Mouse (Mus musculus) stomach, postnatal 0 days (tissue): ENCODE data around the gene Ltbp1. TPM values are rescaled to one million over a fixed set of nuclear protein-coding genes. Genes with fewer than 3 reads are reported as not detected.

Experiments used
- ATAC-seq: fragments of 200-750 bp; cut with Nextera tagmentation; 2 replicates; pipeline ENCODE4 v1.8.0; 2017; ENCODE audit not compliant: low FRiP score, low TSS enrichment
- DNase-seq: peaks from one replicate; pipeline ENCODE4 v3.0.0-alpha.2; 2016; ENCODE audit warnings: low spot score
- H3K27ac ChIP-seq: fragments of 300-500 bp; sonication (generic); replicated peaks from 2 replicates; pipeline ENCODE4 v1.5.1; 2014; ENCODE audit warnings: mild to moderate bottlenecking, control low read depth
- H3K27me3 ChIP-seq: fragments of 300-500 bp; sonication (generic); 2 replicates; pipeline ENCODE4 v1.6.1; 2014; ENCODE audit warnings: low read length; ENCODE audit not compliant: control insufficient read depth, insufficient read depth
- H3K36me3 ChIP-seq: fragments of 300-500 bp; sonication (generic); 2 replicates; pipeline ENCODE4 v1.6.1; 2014; ENCODE audit warnings: low read length, mixed read lengths; ENCODE audit not compliant: control insufficient read depth, insufficient read depth
- H3K4me1 ChIP-seq: fragments of 300-500 bp; sonication (generic); replicated peaks from 2 replicates; pipeline ENCODE4 v1.6.1; 2014; ENCODE audit warnings: antibody characterized with exemption; ENCODE audit not compliant: control insufficient read depth, insufficient read depth
- H3K4me2 ChIP-seq: fragments of 300-500 bp; sonication (generic); replicated peaks from 2 replicates; pipeline ENCODE4 v1.6.1; 2014; ENCODE audit warnings: low read depth, mild to moderate bottlenecking, control low read depth, moderate library complexity
- H3K4me3 ChIP-seq: fragments of 300-500 bp; sonication (generic); 2 replicates; pipeline ENCODE4 v1.5.1; 2014; ENCODE audit warnings: low read depth, low read length, control low read depth
- H3K9ac ChIP-seq: fragments of 300-500 bp; sonication (generic); 2 replicates; pipeline ENCODE4 v1.6.1; 2014; ENCODE audit warnings: mild to moderate bottlenecking, low read length, control low read depth, mixed read lengths
- H3K9me3 ChIP-seq: fragments of 300-500 bp; sonication (generic); 2 replicates; pipeline ENCODE4 v1.6.1; 2016; ENCODE audit warnings: low read length; ENCODE audit not compliant: control insufficient read depth
- CTCF ChIP-seq: IDR thresholded peaks from 2 replicates; pipeline ENCODE4 v1.5.1; 2016; ENCODE audit warnings: antibody characterized with exemption, low read depth, mild to moderate bottlenecking, moderate library complexity
- EP300 ChIP-seq: optimal IDR thresholded peaks from 2 replicates; pipeline ENCODE3; 2016; ENCODE audit warnings: antibody characterized with exemption
- WGBS: fragments of 180-500 bp; shearing (Covaris S2); extraction: QIAGEN DNeasy Blood & Tissue Kit; methylation state at CpG from one replicate; pipeline ENCODE4 v1.1.7; 2014; 5-methylcytosine and 5-hydroxymethylcytosine counted together
- polyA plus RNA-seq: library from polyadenylated mRNA; unstranded; fragments of >200 nt; fragmentation: Nextera tagmentation; extraction: Ambion mirVana; gene quantifications from 2 replicates; pipeline ENCODE4 v1.2.1, GENCODE M21; 2015

The Ltbp1 gene
- polyA plus RNA-seq, 1 experiment from 2014 or later, result 16.2 TPM

DNA sequence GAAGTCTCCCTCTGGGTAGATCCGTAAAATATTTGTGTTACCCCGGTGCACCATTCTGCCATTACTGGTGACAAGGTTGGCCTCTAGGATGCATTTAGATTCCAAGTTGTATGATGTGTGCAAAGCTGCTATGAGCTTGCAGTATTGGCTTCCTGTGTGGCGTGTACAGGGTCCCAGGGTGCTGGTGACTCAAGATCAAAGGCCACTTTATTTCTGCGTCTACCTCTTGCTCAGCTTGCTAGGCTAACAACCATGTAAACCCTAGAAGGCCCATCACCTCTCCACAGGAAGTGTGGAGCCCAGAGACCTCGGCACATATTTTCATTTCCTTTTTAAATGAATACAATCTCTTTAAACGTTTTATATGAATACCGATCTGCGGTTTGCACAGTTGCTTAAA is 96.6 kb downstream of the Ltbp1 start:
- H3K4me2 ChIP-seq, result no peak overlapping the region
- no peak overlapping the region for H3K9ac ChIP-seq
- no peaks in the 10 kb centered on the region for H3K27me3 ChIP-seq
- H3K9me3 ChIP-seq, result no peaks in the 10 kb centered on the region
- no peak for ATAC-seq
- DNase-seq, result no peak
- no peaks in the 10 kb centered on the region for H3K36me3 ChIP-seq
- no peaks in the 10 kb centered on the region for H3K4me1 ChIP-seq
- H3K27ac ChIP-seq, result no peak overlapping the region
- 87% methylated on average over 8 of the region's 8 CpGs for WGBS
- H3K4me3 ChIP-seq, result no peak overlapping the region
- TF ChIP-seq EP300, result no peak
- no peak for TF ChIP-seq CTCF

DNA sequence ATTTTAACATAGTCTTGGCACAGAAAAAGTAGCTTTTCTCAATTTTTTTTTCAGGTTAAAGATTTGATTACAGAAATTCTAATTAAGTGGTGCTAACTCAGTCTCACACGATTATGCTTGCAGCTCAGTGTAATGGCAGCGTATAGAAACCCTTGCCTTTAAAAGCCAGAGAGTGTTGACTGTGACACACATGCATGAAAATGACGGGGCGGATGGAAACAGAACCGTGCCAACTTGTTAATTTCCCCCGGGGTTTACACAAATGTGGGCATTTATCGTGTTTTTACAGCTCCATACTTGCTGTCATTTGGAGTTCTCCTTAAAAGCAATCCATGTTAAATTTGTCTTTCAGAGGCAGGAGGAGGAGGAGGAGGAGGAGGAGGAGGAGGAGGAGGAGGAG is 102.0 kb downstream of the Ltbp1 start:
- Histone ChIP-seq H3K4me2 (no peak overlapping the region), H3K9me3 (no peaks in the 10 kb centered on the region), H3K4me1 (no peaks in the 10 kb centered on the region), H3K27me3 (no peaks in the 10 kb centered on the region), H3K27ac (no peak overlapping the region), H3K36me3 (no peaks in the 10 kb centered on the region), H3K4me3 (no peak overlapping the region), H3K9ac (no peak overlapping the region)
- DNase-seq, result no peak
- 63% methylated on average over 7 of the region's 7 CpGs for WGBS
- no peak for ATAC-seq
- TF ChIP-seq CTCF, result no peak
- TF ChIP-seq EP300, result no peak

DNA sequence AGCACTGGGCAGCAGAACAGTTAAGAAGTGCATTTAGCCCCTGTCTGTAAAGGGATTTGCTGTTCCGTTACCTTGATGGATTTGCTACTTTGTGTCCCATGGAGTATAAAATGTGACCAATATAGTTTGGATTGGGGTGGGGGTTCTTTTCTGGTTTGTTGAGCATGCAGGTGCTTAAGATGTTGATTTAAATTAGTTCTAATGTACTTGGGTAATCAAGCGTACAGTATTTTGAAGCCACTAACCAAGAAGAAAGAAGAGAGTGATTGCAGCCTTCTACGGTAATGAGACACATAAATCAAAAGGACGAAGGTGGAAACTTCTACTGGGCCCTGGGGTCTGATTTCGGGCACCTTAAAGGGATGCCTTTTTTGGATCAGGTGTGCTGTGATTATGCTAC is 102.5 kb downstream of the Ltbp1 start:
- Histone ChIP-seq H3K27ac (peak overlapping the region; percentile 18; the same call in 1 of the 2 replicates), H3K9me3 (no peaks in the 10 kb centered on the region), H3K4me3 (no peak overlapping the region), H3K9ac (no peak overlapping the region), H3K4me2 (no peak overlapping the region), H3K4me1 (no peaks in the 10 kb centered on the region), H3K36me3 (no peaks in the 10 kb centered on the region), H3K27me3 (no peaks in the 10 kb centered on the region)
- DNase-seq (no peak), ATAC-seq (no peak)
- TF ChIP-seq CTCF, result no peak
- TF ChIP-seq EP300, result no peak
- 73% methylated on average over 5 of the region's 5 CpGs for WGBS

DNA sequence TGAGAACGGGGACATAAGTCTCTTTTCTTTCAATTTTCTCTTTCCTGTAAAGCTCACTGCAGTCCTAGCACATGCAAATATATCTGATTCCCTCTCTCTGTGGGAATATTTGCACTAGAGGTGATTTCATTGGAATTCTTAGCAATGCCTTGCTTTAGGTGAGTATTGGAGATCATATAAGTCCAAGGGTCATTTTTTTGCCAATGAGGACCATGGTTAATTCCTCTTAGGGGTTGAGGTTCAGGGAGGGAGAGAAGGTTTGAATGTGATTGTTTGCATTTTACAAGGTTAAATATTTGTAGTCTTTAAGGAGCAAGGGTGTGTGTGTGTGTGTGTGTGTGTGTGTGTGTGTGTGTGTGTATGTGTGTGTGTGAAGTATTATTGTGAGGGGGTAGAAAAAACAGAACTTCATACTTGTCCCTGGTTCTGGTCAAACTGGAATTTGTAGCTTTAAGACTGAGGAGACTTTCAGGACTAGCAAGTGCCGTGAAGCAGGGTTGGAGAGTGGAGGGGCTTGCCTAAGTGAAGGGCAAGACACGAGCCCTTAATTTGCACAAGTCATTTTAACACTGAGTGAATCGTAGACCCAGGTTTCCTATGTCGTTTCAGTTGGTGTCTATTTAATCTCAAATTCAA is 103.8 kb downstream of the Ltbp1 start:
- WGBS, result 54% methylated on average over 5 of the region's 5 CpGs
- DNase-seq (peak; percentile 62), ATAC-seq (peak; percentile 72)
- TF ChIP-seq CTCF (no peak), EP300 (no peak)
- Histone ChIP-seq H3K36me3 (no peaks in the 10 kb centered on the region), H3K4me3 (no peak overlapping the region), H3K9me3 (no peaks in the 10 kb centered on the region), H3K27ac (peak overlapping the region; percentile 81), H3K4me1 (no peaks in the 10 kb centered on the region), H3K27me3 (no peaks in the 10 kb centered on the region), H3K4me2 (no peak overlapping the region), H3K9ac (no peak overlapping the region)

DNA sequence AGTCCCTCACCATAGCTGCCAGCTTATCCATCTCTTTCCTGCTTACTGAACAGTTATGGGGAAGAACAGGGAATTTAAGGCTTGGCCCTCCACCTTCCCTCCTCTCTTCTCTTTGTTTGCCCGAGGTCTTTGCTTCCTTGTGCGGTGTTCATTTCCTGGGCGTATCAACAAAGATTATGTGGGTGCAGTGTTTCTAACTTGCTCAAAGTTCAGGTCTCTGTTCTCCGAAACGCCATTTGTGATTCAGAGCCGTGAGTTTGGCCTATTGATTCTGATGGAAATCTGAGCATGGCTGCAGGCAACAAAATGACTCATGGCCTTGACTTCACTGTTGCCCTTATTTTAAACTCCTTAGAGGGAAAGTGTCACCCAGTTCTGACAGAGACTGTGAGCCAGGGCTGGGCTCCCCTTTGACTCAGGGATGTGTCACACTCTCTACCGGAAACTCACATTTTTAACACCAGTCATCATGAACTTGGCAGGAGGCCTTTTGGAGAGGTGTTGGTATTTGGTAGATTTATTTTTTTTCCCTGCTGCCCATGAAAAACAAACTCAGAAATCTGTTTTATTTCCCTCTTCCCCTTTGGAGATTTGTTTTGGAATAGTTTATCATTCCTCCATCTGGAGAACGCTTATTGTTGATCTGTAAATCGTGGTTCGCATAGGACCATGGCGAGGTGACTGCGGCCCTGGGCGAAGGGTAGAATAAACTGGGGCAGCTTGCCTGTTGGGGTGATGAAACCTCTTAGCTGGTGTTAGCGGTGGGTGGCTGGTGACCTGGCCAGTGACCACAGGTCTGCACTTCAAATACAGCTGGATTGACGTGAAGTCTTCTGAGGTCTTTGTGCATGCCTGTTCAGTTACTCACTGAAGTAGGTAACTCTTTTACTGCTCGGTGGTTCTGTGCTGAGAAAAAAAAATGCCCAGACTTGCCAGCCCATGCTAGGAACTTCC is 105.2 kb downstream of the Ltbp1 start:
- H3K36me3 ChIP-seq, result no peaks in the 10 kb centered on the region
- no peaks in the 10 kb centered on the region for H3K27me3 ChIP-seq
- no peak overlapping the region for H3K4me3 ChIP-seq
- no peak overlapping the region for H3K9ac ChIP-seq
- 61% methylated on average over 16 of the region's 16 CpGs for WGBS
- no peak for TF ChIP-seq EP300
- TF ChIP-seq CTCF, result no peak
- no peak overlapping the region for H3K4me2 ChIP-seq
- H3K4me1 ChIP-seq, result no peaks in the 10 kb centered on the region
- ATAC-seq (peak; percentile 92), DNase-seq (peak; percentile 66)
- no peaks in the 10 kb centered on the region for H3K9me3 ChIP-seq
- H3K27ac ChIP-seq, result peak overlapping the region; percentile 79

DNA sequence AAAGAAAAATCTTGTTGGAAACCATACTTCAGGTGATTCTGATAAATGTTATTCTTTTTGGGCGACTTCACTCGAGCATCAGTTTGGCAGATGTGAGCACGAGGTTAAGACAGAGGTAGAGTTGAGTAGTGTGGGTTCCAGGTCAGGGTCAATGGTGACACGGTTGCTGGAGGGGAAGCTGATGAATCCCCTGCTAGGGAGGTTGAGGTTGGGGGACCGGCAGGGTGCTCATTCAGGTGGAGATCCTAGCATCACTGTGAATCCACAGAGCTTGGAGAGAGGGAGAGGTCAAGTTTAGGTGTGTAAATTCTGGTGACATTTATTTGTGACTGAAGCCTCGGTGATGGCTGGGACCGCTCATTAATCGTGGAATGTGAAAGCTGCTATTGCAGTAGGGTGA is 110.2 kb downstream of the Ltbp1 start:
- H3K9ac ChIP-seq, result no peak overlapping the region
- H3K27me3 ChIP-seq, result no peaks in the 10 kb centered on the region
- no peaks in the 10 kb centered on the region for H3K36me3 ChIP-seq
- H3K9me3 ChIP-seq, result no peaks in the 10 kb centered on the region
- ATAC-seq, result no peak
- H3K4me3 ChIP-seq, result no peak overlapping the region
- 69% methylated on average over 8 of the region's 8 CpGs for WGBS
- no peak overlapping the region for H3K4me2 ChIP-seq
- H3K27ac ChIP-seq, result no peak overlapping the region
- no peak for DNase-seq
- TF ChIP-seq EP300 (no peak), CTCF (no peak)
- no peaks in the 10 kb centered on the region for H3K4me1 ChIP-seq
